Mouse (Mus musculus): ENCODE measurements around the gene Inpp4b. TPM values are rescaled to one million over a fixed set of nuclear protein-coding genes. Genes with fewer than 3 reads are reported as not detected.

The Inpp4b gene
- polyA plus RNA-seq, 1 experiment from 2014 or later = 6.2 TPM

GRCm38 (mm10) chr8:81767411-81768312 is 425.3 kb downstream of the Inpp4b start:
- Histone ChIP-seq H3K4me2 (ENCODE audit: low read length) (peak overlapping the region; percentile 38), H3K36me3 (ENCODE audit: control insufficient read depth, insufficient read depth, low read length) (no peaks in the 10 kb centered on the region), H3K4me1 (replicated peaks; ENCODE audit: control insufficient read depth, insufficient read depth, low read length) (peaks cover 8% of the 10 kb centered on the region; the same call in 1 of the 2 replicates), H3K27ac (ENCODE audit: low read depth) (peak overlapping the region; percentile 38), H3K9me3 (ENCODE audit: control insufficient read depth, low read length) (no peaks in the 10 kb centered on the region), H3K27me3 (replicated peaks; ENCODE audit: control insufficient read depth, insufficient read depth, low read length) (no peaks in the 10 kb centered on the region), H3K4me3 (ENCODE audit: low read depth, low read length) (peak overlapping the region; percentile 20; the same call in 1 of the 2 replicates), H3K9ac (ENCODE audit: low read length) (peak overlapping the region; percentile 13; the same call in 1 of the 2 replicates)
- peak; percentile 58 for DNase-seq (ENCODE audit: low spot score)
- 16% methylated on average over 12 of the region's 12 CpGs for WGBS
- 0 out of 2 replicates have a peak, but pooled peaks have one; percentile 15 for ATAC-seq (replicated peaks; ENCODE audit: low FRiP score, low TSS enrichment, low read depth)

GRCm38 (mm10) chr8:81768313-81768675 is 425.9 kb downstream of the Inpp4b start:
- Histone ChIP-seq H3K36me3 (ENCODE audit: control insufficient read depth, insufficient read depth, low read length) (no peaks in the 10 kb centered on the region), H3K4me1 (replicated peaks; ENCODE audit: control insufficient read depth, insufficient read depth, low read length) (peaks cover 8% of the 10 kb centered on the region), H3K9ac (ENCODE audit: low read length) (no peak overlapping the region), H3K9me3 (ENCODE audit: control insufficient read depth, low read length) (no peaks in the 10 kb centered on the region), H3K27ac (ENCODE audit: low read depth) (0 out of 2 replicates have a peak overlapping the region, but pooled peaks have one; percentile 38), H3K27me3 (replicated peaks; ENCODE audit: control insufficient read depth, insufficient read depth, low read length) (no peaks in the 10 kb centered on the region), H3K4me3 (ENCODE audit: low read depth, low read length) (peak overlapping the region; percentile 6; the same call in 1 of the 2 replicates), H3K4me2 (ENCODE audit: low read length) (peak overlapping the region; percentile 38)
- ATAC-seq (replicated peaks; ENCODE audit: low FRiP score, low TSS enrichment, low read depth) = no peak
- no peak for DNase-seq (ENCODE audit: low spot score)
- WGBS = 50% methylated on average over 2 of the region's 2 CpGs

GRCm38 (mm10) chr8:81768731-81769445 is 426.5 kb downstream of the Inpp4b start:
- peak overlapping the region; percentile 6; the same call in 1 of the 2 replicates for H3K4me3 ChIP-seq (ENCODE audit: low read depth, low read length)

GRCm38 (mm10) chr8:81770603-81771276 is 428.4 kb downstream of the Inpp4b start:
- H3K4me2 ChIP-seq (ENCODE audit: low read length) = no peak overlapping the region
- ATAC-seq (replicated peaks; ENCODE audit: low FRiP score, low TSS enrichment, low read depth) = no peak
- no peak for DNase-seq (ENCODE audit: low spot score)
- H3K27ac ChIP-seq (ENCODE audit: low read depth) = no peak overlapping the region
- no peaks in the 10 kb centered on the region for H3K27me3 ChIP-seq (replicated peaks; ENCODE audit: control insufficient read depth, insufficient read depth, low read length)
- no peaks in the 10 kb centered on the region for H3K36me3 ChIP-seq (ENCODE audit: control insufficient read depth, insufficient read depth, low read length)
- H3K4me1 ChIP-seq (replicated peaks; ENCODE audit: control insufficient read depth, insufficient read depth, low read length) = peaks cover 8% of the 10 kb centered on the region
- no peak overlapping the region for H3K4me3 ChIP-seq (ENCODE audit: low read depth, low read length)
- no peak overlapping the region for H3K9ac ChIP-seq (ENCODE audit: low read length)
- no peaks in the 10 kb centered on the region for H3K9me3 ChIP-seq (ENCODE audit: control insufficient read depth, low read length)
- WGBS = 78% methylated on average over 6 of the region's 6 CpGs

More at GRCm38 (mm10) chr8:81768731-81769445, 426.5 kb downstream of the Inpp4b start:
- H3K27ac ChIP-seq (ENCODE audit: low read depth) = no peak overlapping the region
- H3K36me3 ChIP-seq (ENCODE audit: control insufficient read depth, insufficient read depth, low read length) = no peaks in the 10 kb centered on the region
- H3K27me3 ChIP-seq (replicated peaks; ENCODE audit: control insufficient read depth, insufficient read depth, low read length) = no peaks in the 10 kb centered on the region
- H3K9me3 ChIP-seq (ENCODE audit: control insufficient read depth, low read length) = no peaks in the 10 kb centered on the region
- H3K4me2 ChIP-seq (ENCODE audit: low read length) = peak overlapping the region; percentile 38; the same call in 1 of the 2 replicates
- no peak overlapping the region for H3K9ac ChIP-seq (ENCODE audit: low read length)
- 51% methylated on average over 2 of the region's 2 CpGs for WGBS
- ATAC-seq (replicated peaks; ENCODE audit: low FRiP score, low TSS enrichment, low read depth) (no peak), DNase-seq (ENCODE audit: low spot score) (no peak)
- peaks cover 8% of the 10 kb centered on the region for H3K4me1 ChIP-seq (replicated peaks; ENCODE audit: control insufficient read depth, insufficient read depth, low read length)

- Histone ChIP-seq H3K4me3 (ENCODE audit: low read depth, low read length) (no peak overlapping the region), H3K9ac (ENCODE audit: low read length) (no peak overlapping the region), H3K4me2 (ENCODE audit: low read length) (no peak overlapping the region), H3K27me3 (replicated peaks; ENCODE audit: control insufficient read depth, insufficient read depth, low read length) (no peaks in the 10 kb centered on the region), H3K4me1 (replicated peaks; ENCODE audit: control insufficient read depth, insufficient read depth, low read length) (no peaks in the 10 kb centered on the region; the same call in 1 of the 2 replicates), H3K9me3 (ENCODE audit: control insufficient read depth, low read length) (no peaks in the 10 kb centered on the region), H3K36me3 (ENCODE audit: control insufficient read depth, insufficient read depth, low read length) (no peaks in the 10 kb centered on the region), H3K27ac (ENCODE audit: low read depth) (no peak overlapping the region)
- no peak for ATAC-seq (replicated peaks; ENCODE audit: low FRiP score, low TSS enrichment, low read depth)
- no peak for DNase-seq (ENCODE audit: low spot score)
- WGBS = 89% methylated on average over 5 of the region's 5 CpGs
Observed at GRCm38 (mm10) chr8:81772855-81773254, 430.5 kb downstream of the Inpp4b start.

GRCm38 (mm10) chr8:81773305-81773965 is 431.1 kb downstream of the Inpp4b start:
- WGBS = 64% methylated on average over 9 of the region's 9 CpGs
- H3K4me1 ChIP-seq (replicated peaks; ENCODE audit: control insufficient read depth, insufficient read depth, low read length) = no peaks in the 10 kb centered on the region; the same call in 1 of the 2 replicates
- H3K9me3 ChIP-seq (ENCODE audit: control insufficient read depth, low read length) = no peaks in the 10 kb centered on the region
- no peaks in the 10 kb centered on the region for H3K27me3 ChIP-seq (replicated peaks; ENCODE audit: control insufficient read depth, insufficient read depth, low read length)
- no peak overlapping the region for H3K27ac ChIP-seq (ENCODE audit: low read depth)
- ATAC-seq (replicated peaks; ENCODE audit: low FRiP score, low TSS enrichment, low read depth) (no peak), DNase-seq (ENCODE audit: low spot score) (no peak)
- no peak overlapping the region for H3K4me3 ChIP-seq (ENCODE audit: low read depth, low read length)
- no peak overlapping the region for H3K4me2 ChIP-seq (ENCODE audit: low read length)
- no peaks in the 10 kb centered on the region for H3K36me3 ChIP-seq (ENCODE audit: control insufficient read depth, insufficient read depth, low read length)
- H3K9ac ChIP-seq (ENCODE audit: low read length) = no peak overlapping the region

GRCm38 (mm10) chr8:81774010-81774409 is 431.7 kb downstream of the Inpp4b start:
- 66% methylated on average over 4 of the region's 4 CpGs for WGBS
- ATAC-seq (replicated peaks; ENCODE audit: low FRiP score, low TSS enrichment, low read depth) = no peak
- no peaks in the 10 kb centered on the region for H3K27me3 ChIP-seq (replicated peaks; ENCODE audit: control insufficient read depth, insufficient read depth, low read length)
- no peak overlapping the region for H3K4me2 ChIP-seq (ENCODE audit: low read length)
- no peak overlapping the region for H3K4me3 ChIP-seq (ENCODE audit: low read depth, low read length)
- no peaks in the 10 kb centered on the region for H3K9me3 ChIP-seq (ENCODE audit: control insufficient read depth, low read length)
- H3K36me3 ChIP-seq (ENCODE audit: control insufficient read depth, insufficient read depth, low read length) = no peaks in the 10 kb centered on the region
- no peak overlapping the region for H3K27ac ChIP-seq (ENCODE audit: low read depth)
- H3K9ac ChIP-seq (ENCODE audit: low read length) = no peak overlapping the region
- H3K4me1 ChIP-seq (replicated peaks; ENCODE audit: control insufficient read depth, insufficient read depth, low read length) = no peaks in the 10 kb centered on the region; the same call in 1 of the 2 replicates
- DNase-seq (ENCODE audit: low spot score) = no peak

GRCm38 (mm10) chr8:81774454-81774853 is 432.1 kb downstream of the Inpp4b start:
- no peaks in the 10 kb centered on the region for H3K36me3 ChIP-seq (ENCODE audit: control insufficient read depth, insufficient read depth, low read length)
- no peak overlapping the region for H3K27ac ChIP-seq (ENCODE audit: low read depth)
- H3K4me3 ChIP-seq (ENCODE audit: low read depth, low read length) = no peak overlapping the region
- WGBS = 40% methylated on average over 1 of the region's 1 CpGs
- ATAC-seq (replicated peaks; ENCODE audit: low FRiP score, low TSS enrichment, low read depth) (no peak), DNase-seq (ENCODE audit: low spot score) (no peak)
- no peak overlapping the region for H3K4me2 ChIP-seq (ENCODE audit: low read length)
- no peak overlapping the region for H3K9ac ChIP-seq (ENCODE audit: low read length)
- H3K9me3 ChIP-seq (ENCODE audit: control insufficient read depth, low read length) = no peaks in the 10 kb centered on the region
- no peaks in the 10 kb centered on the region; the same call in 1 of the 2 replicates for H3K4me1 ChIP-seq (replicated peaks; ENCODE audit: control insufficient read depth, insufficient read depth, low read length)
- H3K27me3 ChIP-seq (replicated peaks; ENCODE audit: control insufficient read depth, insufficient read depth, low read length) = no peaks in the 10 kb centered on the region

All from intestine, embryonic 14.5 days (tissue).